Mouse (Mus musculus): ENCODE measurements at regions not wholly inside any gene's neighbourhood (a gene's known extent, or its start where the extent isn't known, plus 50 kb on each side); places are given as distances from the start of the nearest gene placed in this dataset.

DNA sequence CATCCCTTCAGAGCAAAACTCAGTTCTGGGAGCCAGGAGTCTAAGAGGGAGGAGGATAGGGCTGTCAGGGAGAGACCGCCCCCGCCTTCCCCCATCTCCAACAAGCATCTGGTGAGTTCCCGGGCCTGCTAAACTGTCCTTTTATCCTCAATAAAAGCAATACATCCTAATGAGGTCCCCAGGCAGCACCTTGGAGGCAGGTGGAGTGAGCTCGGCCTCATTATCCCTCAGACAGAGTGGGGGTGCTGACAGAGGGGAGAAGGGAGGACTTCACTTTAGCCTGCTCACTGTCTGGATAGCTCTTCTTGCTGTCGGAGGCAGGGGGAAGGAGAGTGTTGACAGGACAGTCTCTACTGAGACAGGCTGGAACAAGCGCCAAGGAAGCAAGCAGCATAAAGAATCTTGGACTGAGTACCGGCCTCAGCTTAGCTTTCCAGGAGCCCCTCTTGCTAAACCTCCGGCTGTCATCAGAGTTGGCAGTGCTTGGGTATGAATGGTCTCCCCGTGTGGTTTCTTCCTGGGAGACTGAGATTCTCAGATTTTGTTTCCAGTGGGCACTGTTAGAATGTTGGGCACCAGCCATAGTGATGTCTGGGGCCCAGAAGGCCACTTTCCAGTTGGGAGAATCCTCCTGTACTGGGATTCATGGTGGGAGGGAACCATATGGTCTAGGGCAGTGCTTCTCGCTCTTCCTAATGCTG, 537.3 kb downstream of the Tbc1d22a start:
- Histone ChIP-seq H3K27ac (replicated peaks) (no peak overlapping the region), H3K4me1 (no peaks in the 10 kb centered on the region), H3K4me3 (no peak overlapping the region), H3K9me3 (no peaks in the 10 kb centered on the region), H3K27me3 (replicated peaks; ENCODE audit: low read depth, poor library complexity, severe bottlenecking) (no peaks in the 10 kb centered on the region), H3K36me3 (replicated peaks) (no peaks in the 10 kb centered on the region)
- DNase-seq (ENCODE audit: low spot score) = no peak
- WGBS = 73% methylated on average over 10 of the region's 10 CpGs

DNA sequence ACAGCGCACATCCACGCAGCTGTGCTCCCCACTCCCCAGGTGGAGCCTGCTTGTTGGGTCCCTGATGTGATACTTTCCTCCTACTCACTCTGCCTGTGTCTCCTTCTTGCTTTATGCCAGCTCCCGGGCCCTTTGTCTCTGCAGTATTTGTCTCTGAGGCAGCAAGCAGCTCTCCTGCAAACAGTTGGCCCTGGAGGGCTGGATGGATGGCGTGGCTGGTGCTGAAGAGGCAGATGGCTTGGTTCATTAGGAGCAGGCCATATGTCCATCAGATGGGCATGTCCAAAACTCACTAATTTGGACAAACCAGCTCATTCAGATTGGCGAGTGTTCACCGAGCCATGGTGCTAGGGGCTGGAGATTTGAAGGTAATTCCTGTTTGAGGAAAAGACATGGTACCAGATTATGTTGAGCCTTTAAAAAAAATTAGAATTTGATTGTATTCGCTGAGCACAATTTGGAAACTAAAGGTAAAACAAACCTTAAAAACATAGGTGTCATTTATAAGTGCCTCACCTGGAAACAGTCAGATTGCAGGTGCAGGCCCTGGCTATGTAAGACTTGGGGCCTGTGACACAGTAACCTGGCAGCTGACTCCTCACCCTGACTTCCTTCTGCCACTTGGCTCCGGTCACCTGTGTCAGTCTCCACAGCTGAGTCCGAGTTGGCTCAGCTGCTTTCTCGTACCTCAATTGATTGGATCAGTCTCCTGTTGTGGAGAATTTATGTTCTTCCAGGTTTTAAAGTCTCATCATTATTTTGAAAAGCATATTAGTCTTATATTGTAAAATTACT, 549.5 kb downstream of the Tbc1d22a start:
- Histone ChIP-seq H3K4me3 (no peak overlapping the region), H3K27ac (replicated peaks) (no peak overlapping the region), H3K27me3 (replicated peaks; ENCODE audit: low read depth, poor library complexity, severe bottlenecking) (no peaks in the 10 kb centered on the region), H3K9me3 (no peaks in the 10 kb centered on the region), H3K4me1 (no peaks in the 10 kb centered on the region), H3K36me3 (replicated peaks) (no peaks in the 10 kb centered on the region)
- DNase-seq (ENCODE audit: low spot score) = no peak
- 87% methylated on average over 10 of the region's 10 CpGs for WGBS

DNA sequence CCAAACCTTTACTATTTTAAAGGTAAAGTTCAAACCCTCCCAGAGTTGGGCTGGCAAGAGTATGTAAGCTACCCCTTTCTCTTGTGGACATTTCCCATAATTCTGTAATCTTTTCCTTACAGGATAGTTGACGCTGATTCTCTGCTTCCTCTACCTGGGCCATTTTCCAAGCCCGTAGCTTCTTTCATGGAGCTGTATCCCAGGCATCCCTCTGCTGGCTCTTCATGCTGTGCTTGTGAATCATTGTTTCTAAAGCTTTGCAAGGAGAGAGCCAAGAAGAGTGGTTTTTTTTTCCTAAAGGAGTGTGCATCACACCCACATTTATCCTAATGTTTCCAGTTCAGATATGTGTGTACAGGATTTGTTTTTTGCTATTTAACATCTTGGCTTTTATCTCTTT, 553.4 kb downstream of the Tbc1d22a start:
- Histone ChIP-seq H3K27me3 (replicated peaks; ENCODE audit: low read depth, poor library complexity, severe bottlenecking) (no peaks in the 10 kb centered on the region), H3K36me3 (replicated peaks) (no peaks in the 10 kb centered on the region), H3K4me3 (no peak overlapping the region), H3K27ac (replicated peaks) (no peak overlapping the region), H3K4me1 (no peaks in the 10 kb centered on the region), H3K9me3 (no peaks in the 10 kb centered on the region)
- 89% methylated on average over 2 of the region's 2 CpGs for WGBS
- no peak for DNase-seq (ENCODE audit: low spot score)

DNA sequence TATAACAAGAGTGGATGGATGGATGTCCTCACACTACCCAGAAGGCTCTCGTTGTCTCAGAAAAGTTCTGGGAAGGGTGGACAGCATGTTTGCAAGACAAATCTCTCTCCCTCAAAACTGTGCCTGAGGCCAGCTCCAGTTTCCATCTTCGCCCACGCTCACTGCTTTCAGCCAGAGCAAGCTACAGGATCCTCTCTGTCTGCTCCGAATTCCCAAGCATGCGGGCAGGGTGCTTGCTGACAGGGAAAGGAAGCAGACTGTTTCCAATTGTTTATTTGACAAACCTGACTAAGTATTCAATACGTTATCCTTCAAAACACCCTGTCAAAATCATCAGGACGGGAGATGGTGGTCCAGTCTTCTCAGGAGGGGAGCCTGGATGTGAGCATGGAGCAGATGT, 558.8 kb downstream of the Tbc1d22a start:
- H3K4me1 ChIP-seq = no peaks in the 10 kb centered on the region
- no peak for DNase-seq (ENCODE audit: low spot score)
- no peak overlapping the region for H3K27ac ChIP-seq (replicated peaks)
- H3K4me3 ChIP-seq = no peak overlapping the region
- 72% methylated on average over 7 of the region's 7 CpGs for WGBS
- H3K27me3 ChIP-seq (replicated peaks; ENCODE audit: low read depth, poor library complexity, severe bottlenecking) = no peaks in the 10 kb centered on the region
- no peaks in the 10 kb centered on the region for H3K36me3 ChIP-seq (replicated peaks)
- H3K9me3 ChIP-seq = no peaks in the 10 kb centered on the region

DNA sequence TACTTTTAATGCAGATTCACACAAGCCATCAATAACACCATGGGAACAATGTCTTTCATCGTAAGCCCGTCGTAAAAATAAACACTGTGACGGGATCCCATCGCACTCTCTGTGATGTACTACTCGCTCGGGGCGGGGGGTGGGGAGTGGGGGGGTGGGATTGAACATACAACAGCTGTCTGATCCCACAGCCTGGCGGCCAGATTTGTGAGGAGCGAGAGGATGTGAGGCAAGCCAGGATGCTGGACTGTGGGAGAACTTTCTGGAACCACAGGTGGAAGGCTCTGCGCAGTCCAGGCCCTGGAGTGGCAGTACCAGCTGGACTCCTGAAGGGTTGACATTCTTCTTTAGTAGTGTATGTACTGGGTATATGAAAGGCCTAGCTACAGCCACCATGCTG, 563.7 kb downstream of the Tbc1d22a start:
- Histone ChIP-seq H3K27ac (replicated peaks) (no peak overlapping the region), H3K27me3 (replicated peaks; ENCODE audit: low read depth, poor library complexity, severe bottlenecking) (no peaks in the 10 kb centered on the region), H3K9me3 (no peaks in the 10 kb centered on the region), H3K4me3 (no peak overlapping the region), H3K36me3 (replicated peaks) (no peaks in the 10 kb centered on the region), H3K4me1 (no peaks in the 10 kb centered on the region)
- DNase-seq (ENCODE audit: low spot score) = no peak
- WGBS = 80% methylated on average over 11 of the region's 11 CpGs

DNA sequence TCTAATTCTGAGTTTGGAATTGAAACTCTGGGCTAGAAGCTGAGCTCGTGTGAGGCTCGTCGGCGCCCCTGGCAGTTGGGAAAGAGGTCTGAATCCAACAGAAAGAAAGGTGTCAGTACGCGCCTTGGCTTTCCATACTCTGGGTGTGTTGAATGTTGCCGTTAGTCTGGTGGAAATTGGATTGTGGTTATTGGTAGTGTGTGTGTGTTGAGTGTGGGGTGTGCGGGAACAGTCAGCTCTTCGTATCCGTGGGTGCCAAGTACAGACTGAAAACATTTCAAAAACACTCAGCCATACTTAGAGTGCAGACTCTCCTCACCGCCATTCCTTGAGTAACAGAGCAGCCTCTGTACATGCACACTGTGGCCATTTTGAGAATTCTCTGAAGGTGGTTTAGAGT, 566.9 kb downstream of the Tbc1d22a start:
- 94% methylated on average over 11 of the region's 11 CpGs for WGBS
- no peaks in the 10 kb centered on the region for H3K4me1 ChIP-seq

DNA sequence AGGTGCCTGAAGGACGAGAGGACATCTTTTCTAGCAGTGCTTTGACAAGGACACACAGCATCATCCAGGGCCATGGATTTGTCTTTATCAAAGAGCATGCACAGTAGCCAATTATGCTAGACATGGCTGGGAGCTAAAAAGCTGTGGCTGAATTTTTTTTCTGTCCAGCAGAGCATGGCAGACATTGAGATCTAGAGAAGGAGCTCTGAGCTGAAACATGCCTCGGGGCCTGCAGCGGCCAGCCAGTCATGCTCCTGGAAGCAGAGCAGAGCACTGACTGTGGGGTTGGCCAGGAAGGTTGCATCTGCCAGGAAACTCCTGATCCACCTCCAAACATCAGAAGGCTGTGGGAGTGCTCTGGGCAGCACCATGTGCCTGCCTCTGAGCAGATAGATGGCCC, 580.5 kb downstream of the Tbc1d22a start:
- 60% methylated on average over 3 of the region's 3 CpGs for WGBS
- Histone ChIP-seq H3K9me3 (no peaks in the 10 kb centered on the region), H3K4me1 (no peaks in the 10 kb centered on the region), H3K4me3 (no peak overlapping the region), H3K36me3 (replicated peaks) (no peaks in the 10 kb centered on the region), H3K27me3 (replicated peaks; ENCODE audit: low read depth, poor library complexity, severe bottlenecking) (no peaks in the 10 kb centered on the region), H3K27ac (replicated peaks) (no peak overlapping the region)
- DNase-seq (ENCODE audit: low spot score) = no peak

More for the DNA sequence above, 566.9 kb downstream of the Tbc1d22a start:
- Histone ChIP-seq H3K36me3 (replicated peaks) (no peaks in the 10 kb centered on the region), H3K27me3 (replicated peaks; ENCODE audit: low read depth, poor library complexity, severe bottlenecking) (no peaks in the 10 kb centered on the region), H3K4me3 (no peak overlapping the region), H3K9me3 (no peaks in the 10 kb centered on the region), H3K27ac (replicated peaks) (no peak overlapping the region)
- no peak for DNase-seq (ENCODE audit: low spot score)

DNA sequence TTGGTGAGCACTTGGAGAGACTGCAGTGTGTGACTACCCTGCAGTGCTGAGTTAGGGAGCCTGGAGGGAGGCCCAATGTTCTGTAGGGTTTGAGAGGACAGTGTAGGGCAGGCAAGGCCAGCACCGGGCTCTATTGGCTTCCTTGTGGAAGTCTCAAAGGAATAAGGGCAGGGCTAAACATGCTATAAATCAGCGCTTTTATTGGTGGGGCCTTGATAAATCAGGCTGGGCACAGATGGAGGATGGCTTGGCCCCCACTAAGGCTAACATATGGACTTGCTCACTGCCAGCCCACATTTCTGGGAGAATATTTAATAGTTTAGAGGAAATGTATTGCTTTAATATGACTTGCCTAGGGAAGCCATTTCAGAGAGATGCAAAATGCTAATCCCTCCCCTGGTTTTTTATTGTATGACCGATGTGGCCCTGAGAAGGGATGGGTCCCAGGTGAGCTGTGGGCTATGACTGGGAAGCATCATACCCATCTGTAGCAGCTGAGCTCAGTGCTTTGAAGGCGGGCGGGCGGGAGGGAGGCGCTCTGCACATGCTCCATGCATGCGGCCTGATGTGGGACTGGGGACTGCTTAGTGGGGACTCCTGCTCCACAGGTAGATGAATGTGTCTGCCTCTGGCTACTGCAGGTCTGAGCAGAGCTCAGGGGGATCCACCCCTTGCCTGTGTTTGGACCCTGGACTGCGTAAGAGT, 584.4 kb downstream of the Tbc1d22a start:
- Histone ChIP-seq H3K4me1 (no peaks in the 10 kb centered on the region), H3K27me3 (replicated peaks; ENCODE audit: low read depth, poor library complexity, severe bottlenecking) (no peaks in the 10 kb centered on the region), H3K36me3 (replicated peaks) (no peaks in the 10 kb centered on the region), H3K4me3 (no peak overlapping the region), H3K9me3 (no peaks in the 10 kb centered on the region), H3K27ac (replicated peaks) (no peak overlapping the region)
- DNase-seq (ENCODE audit: low spot score) = no peak
- 89% methylated on average over 9 of the region's 9 CpGs for WGBS

DNA sequence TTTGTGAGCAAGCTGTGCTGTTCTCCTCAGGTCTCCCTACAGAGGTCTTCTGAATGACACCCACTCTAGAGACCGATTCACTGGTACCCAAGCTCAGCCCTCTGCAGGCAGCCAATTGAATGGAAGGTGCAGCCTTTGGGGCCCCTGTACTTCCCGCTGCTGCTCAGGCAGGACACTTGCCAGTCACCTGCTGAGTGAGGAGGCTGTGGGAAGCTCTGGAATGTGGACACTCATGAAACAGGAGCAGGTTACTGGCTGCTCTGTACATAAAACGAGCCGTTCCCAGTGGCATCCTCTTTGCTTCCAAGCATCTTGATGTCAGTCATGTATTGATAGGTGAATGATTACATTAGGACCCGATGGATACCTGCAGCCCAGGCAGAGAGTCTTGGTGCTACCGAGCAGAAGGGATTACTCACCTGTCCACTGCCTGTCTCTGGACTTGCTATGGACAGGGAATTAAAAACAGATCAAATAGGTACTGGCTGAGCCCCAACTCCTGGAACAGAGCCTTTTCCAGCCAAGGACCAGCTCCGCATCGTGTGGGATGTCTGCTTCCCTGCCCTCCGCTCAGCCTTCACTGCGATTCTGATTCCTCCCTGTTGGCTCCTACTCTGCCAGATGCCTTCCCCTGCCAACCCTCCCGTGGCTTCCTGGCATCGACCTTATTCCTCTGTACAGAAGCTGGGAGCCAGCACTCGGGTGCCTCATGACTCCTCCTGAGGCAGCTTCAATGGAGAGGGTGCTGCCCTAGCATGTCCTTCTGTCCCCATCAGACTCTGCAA, 593.2 kb downstream of the Tbc1d22a start:
- Histone ChIP-seq H3K27me3 (replicated peaks; ENCODE audit: low read depth, poor library complexity, severe bottlenecking) (no peaks in the 10 kb centered on the region), H3K27ac (replicated peaks) (no peak overlapping the region), H3K9me3 (no peaks in the 10 kb centered on the region), H3K4me1 (no peaks in the 10 kb centered on the region), H3K36me3 (replicated peaks) (no peaks in the 10 kb centered on the region), H3K4me3 (no peak overlapping the region)
- DNase-seq (ENCODE audit: low spot score) = no peak
- 86% methylated on average over 13 of the region's 13 CpGs for WGBS

DNA sequence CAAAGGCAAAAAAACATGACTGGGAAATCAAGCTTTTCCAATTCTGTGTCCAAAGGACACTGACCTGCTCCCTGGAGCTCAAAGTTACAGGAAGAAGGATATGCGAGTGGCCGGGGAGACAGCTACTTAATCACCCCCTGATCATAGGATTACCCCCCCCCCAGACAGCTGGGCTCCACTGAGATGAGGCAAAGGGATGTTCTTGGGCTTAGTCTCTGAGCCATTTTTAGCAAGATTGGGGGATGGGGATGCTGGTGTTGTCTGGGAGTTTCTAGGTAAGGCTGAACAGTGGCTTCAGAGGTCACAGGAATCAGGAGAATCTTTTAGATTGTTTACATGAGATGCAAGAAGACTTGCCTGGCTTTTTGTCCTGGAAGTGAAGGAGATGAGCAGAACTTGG, 597.6 kb downstream of the Tbc1d22a start:
- no peak overlapping the region for H3K27ac ChIP-seq (replicated peaks)
- no peak for DNase-seq (ENCODE audit: low spot score)
- no peaks in the 10 kb centered on the region for H3K27me3 ChIP-seq (replicated peaks; ENCODE audit: low read depth, poor library complexity, severe bottlenecking)
- no peaks in the 10 kb centered on the region for H3K9me3 ChIP-seq
- peaks cover 7% of the 10 kb centered on the region; the same call in 1 of the 2 replicates for H3K4me1 ChIP-seq
- no peaks in the 10 kb centered on the region for H3K36me3 ChIP-seq (replicated peaks)
- H3K4me3 ChIP-seq = no peak overlapping the region
- WGBS = 42% methylated on average over 2 of the region's 2 CpGs

DNA sequence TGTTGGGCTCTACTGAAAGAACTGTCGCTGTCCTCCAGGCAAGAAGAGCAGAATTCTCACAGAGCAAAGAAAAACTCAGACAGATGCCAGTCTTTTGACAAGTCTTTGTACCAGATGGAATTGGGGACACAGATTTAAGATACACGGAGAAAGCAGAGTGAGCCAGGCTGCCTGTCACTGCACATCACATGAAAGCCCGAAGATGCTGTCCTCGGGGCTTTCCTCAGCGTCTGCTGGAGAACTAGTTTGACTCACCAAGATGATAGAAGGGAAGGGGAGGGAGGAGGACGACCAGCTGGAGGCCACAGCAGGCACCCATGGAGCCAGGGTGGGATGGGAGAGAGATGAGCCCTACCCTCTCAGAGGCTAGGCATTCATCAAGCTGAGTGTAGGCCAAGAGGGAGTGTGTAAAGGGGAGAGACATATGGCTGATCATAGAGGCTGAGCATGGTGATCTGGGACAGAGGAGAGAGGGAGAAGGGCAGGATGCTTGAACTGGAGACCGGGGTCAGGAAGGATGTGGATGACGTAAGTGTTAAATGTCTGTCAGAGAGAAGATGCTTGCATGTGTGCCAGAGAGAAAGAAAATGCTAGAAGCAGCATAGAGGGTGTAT, 600.7 kb downstream of the Tbc1d22a start:
- Histone ChIP-seq H3K27ac (replicated peaks) (no peak overlapping the region), H3K36me3 (replicated peaks) (no peaks in the 10 kb centered on the region), H3K4me1 (peaks cover 7% of the 10 kb centered on the region; the same call in 1 of the 2 replicates), H3K4me3 (no peak overlapping the region), H3K9me3 (no peaks in the 10 kb centered on the region), H3K27me3 (replicated peaks; ENCODE audit: low read depth, poor library complexity, severe bottlenecking) (no peaks in the 10 kb centered on the region)
- no peak for DNase-seq (ENCODE audit: low spot score)
- WGBS = 68% methylated on average over 8 of the region's 8 CpGs

DNA sequence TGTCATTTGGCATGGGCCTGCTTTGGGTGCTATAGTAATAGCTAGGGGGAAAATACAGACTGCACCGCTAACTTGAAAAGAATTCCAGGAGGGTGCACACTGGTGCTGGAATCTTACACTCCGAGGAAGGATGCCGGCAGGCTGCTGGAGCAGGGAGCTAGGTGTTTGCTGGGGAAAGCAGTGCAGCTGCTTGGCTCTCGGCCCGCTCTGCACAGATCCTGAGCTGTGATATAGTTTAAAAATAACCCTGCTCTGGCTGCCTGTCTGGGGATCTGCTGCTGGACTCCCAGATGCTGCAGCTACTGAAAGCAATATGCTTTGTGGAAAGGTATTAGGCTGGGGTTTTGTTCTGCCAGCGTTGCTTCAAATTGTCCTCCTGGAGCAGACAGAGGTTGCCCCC, 621.7 kb downstream of the Tbc1d22a start:
- H3K36me3 ChIP-seq (replicated peaks) = no peaks in the 10 kb centered on the region
- no peak for DNase-seq (ENCODE audit: low spot score)
- no peak overlapping the region for H3K4me3 ChIP-seq
- no peak overlapping the region for H3K27ac ChIP-seq (replicated peaks)
- no peaks in the 10 kb centered on the region for H3K4me1 ChIP-seq
- 56% methylated on average over 6 of the region's 6 CpGs for WGBS
- H3K27me3 ChIP-seq (replicated peaks; ENCODE audit: low read depth, poor library complexity, severe bottlenecking) = no peaks in the 10 kb centered on the region
- H3K9me3 ChIP-seq = no peaks in the 10 kb centered on the region

Measured in embryonic facial prominence, embryonic 10.5 days (tissue).